Mouse (Mus musculus) hindlimb bud, embryonic 11.5 days (tissue): Measurements from ENCODE around the gene Zfp597.
A peak's percentile ranks its signal among the peaks of the same experiment; 100 is the strongest.
"Not testable (repeated sequence)": the region's sequence is repeated elsewhere in the genome, so short reads cannot be mapped to it uniquely, and the experiment has no call there.

Experiments used
- DNase-seq: peaks from one replicate; pipeline ENCODE4 v3.0.0-alpha.2; 2012; ENCODE audit warnings: low read depth, low spot score; ENCODE audit errors: extremely low spot score

Zfp597 gene

GRCm38 (mm10) chr16:3859254-3859653, 25.1 kb downstream of the Zfp597 start:
- DNase-seq, result no peak

- no peak for DNase-seq
Observed at GRCm38 (mm10) chr16:3855776-3856175, 28.6 kb downstream of the Zfp597 start.

DNA sequence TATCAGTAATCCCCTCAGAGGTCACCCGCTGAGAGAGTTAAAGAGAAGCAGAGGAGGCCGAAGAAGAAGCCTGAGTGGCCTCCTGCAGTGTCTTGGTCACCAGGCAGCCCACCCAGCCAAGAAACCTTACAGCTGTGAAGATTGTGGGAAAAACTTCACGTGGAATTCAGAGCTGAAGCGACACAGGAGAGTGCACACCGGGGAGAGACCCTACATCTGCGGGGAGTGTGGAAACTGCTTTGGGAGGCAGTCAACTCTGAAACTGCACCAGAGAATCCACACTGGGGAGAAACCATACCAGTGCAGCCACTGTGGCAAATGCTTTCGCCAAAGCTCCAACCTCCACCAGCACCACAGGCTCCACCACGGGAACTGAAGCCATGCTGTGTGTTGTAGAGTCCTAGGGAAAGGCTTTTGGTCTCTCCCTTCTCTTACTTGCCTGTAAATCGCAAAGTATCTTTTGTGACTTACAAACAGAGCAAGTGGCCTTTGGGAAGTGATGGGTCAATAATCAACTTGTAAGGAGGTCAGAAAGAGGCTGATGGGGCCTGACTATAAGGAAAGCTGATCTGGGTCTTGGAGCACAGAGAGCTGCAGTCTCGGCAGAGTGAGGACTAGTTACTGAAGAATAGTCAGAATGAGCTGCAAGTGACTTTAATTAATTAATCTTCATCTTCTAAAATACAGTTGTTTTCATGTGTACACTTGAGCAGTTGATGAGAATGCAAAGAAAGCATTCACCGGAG, 29.8 kb downstream of the Zfp597 start:
- DNase-seq, result no peak

DNA sequence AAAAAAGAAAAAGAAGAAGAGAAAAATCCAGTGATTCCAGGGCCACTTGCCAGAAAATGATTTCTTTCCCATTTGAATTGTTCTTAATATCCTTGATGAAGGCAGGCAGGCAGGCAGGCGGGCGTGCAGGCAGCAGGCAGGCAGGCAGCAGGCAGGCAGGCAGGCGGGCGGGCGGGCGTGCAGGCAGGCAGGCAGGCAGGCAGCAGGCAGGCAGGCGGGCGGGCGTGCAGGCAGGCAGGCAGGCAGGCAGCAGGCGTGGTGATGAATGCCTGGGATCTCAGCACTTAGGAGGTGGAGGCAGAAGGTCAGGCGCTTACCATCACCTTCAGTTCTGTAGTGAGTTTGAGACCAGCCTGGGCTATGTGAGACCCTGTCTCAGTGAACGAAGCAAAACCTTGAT, 31.8 kb downstream of the Zfp597 start:
- no peak for DNase-seq

DNA sequence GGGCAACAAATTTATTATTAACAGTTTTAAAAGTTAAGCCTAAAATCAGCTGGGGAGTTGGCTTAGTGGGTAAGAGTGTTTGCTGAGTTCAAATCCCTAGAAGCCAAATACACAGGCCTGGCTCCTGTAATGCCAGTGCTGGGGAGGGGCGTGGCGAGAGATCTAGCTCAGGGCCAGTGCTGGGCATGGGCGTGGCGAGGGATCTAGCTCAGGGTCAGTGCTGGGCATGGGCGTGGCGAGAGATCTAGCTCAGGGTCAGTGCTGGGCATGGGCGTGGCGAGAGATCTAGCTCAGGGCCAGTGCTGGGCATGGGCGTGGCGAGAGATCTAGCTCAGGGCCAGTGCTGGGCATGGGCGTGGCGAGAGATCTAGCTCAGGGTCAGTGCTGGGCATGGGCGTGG, 33.1 kb downstream of the Zfp597 start:
- DNase-seq, result not testable (repeated sequence)

- DNase-seq, result no peak
Observed at GRCm38 (mm10) chr16:3848416-3848815, 35.9 kb downstream of the Zfp597 start.

DNA sequence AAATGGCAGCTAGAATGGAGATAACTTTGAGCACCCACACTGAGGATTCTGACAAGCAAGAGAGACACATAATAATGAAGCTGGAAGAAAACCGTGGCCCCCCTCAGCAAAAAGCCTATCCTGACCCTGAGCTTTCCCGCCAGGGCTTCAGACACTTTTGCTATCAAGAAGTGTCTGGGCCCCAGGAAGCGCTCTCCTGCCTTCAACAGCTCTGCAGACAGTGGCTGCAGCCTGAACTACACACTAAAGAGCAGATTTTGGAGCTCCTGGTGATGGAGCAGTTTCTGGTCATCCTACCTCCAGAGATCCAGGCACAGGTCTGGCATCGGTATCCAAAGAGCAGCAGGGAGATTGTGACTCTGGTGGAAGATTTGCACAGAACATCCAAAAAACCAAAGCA, 36.5 kb downstream of the Zfp597 start:
- DNase-seq, result no peak

DNA sequence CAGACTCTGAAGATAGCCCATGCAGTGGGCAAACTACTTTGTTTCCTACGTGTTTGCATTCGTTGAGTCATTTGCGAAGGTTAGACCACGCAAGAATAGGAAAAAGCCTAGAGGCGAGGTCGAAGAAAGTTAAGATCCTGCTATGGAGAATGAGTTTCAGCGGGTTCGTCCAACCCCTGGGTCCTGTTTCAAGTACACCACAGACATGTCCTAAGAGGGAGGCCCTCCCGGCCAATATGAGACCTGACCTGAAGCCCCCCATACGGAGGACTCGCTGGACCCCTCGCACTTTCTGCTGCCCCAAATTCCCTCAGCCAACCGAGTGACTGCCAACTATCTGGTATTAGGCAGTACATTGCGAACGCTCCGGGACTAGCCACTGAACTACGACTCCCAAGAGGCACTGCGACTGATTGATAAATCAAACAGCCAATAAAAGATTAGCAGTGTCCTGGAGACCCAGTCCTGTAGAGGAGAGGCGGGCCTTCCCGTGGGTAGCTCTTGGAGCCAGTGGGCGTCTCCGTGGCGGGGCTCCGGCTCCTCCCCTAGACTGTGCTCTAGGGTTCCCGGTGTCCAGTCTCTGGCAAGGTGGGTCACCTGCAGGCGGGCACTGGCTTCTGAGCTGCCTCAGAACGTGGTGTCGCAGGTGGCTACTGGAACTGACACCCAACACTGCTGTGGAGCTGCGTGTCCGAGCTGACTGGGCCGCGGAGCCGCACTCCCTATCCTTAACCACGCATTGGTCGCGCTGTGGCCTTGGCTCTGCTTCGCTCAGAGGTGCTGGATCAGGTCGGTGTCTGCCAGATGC, 37.4 kb downstream of the Zfp597 start, which contains the start of gene Zfp174:
Gene Zfp174 (plus strand): TSS at position 558 of the 808 bp plus-strand sequence.
- peak; percentile 86 for DNase-seq

- no peak for DNase-seq
Observed at GRCm38 (mm10) chr16:3843796-3844195, 40.6 kb downstream of the Zfp597 start.

GRCm38 (mm10) chr16:3842989-3843388, 41.4 kb downstream of the Zfp597 start:
- DNase-seq, result no peak

GRCm38 (mm10) chr16:3839157-3839885, 45.0 kb downstream of the Zfp597 start:
- no peak for DNase-seq

DNA sequence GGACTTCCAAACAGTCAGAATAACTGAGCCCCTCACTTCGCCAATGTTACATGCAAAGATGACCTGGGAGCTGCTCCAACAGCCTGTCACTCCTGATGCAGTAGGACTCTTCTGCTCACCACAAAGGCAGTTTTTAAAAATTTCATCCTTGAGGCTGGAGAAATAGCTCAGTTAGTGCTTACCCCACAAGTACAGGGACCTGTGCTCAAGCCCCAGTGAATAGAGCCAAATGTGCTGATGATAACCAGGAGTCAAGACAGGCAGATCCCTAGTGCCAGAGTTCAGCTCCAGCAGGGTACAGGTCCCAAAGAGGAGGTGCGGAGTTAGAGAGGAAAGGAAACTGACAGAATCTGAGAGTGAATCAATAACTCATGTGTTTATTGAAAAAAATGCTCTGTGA, 48.9 kb downstream of the Zfp597 start:
- DNase-seq, result no peak

DNA sequence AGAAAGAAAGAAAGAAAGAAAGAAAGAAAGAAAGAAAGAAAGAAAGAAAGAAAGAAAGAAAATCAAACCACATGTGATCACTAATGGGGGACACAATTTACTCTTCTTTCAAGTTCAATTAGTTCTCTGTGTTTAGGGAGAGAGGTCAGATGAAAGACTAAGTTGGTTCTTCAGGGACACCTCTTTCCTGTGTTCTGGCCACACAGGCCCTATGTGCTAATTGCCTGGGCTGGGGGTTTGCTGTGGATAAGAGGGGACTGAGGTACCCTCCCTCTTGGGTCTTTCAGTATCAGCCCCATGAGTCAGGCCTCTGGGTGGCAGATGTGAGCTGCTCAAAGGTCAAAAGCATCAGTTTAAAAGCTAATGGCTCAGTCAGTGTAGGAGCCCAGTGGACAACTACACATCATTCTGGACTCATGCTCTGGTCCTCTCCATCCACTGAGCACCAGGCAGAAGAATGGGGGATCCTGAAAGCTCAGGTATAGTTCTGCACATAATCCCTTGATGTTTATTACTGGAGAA, 53.7 kb downstream of the Zfp597 start, which contains the start of gene Olfr15:
Gene Olfr15 (plus strand): TSS at position 291 of the 522 bp plus-strand sequence.
- no peak for DNase-seq

GRCm38 (mm10) chr16:3829727-3830126, 54.6 kb downstream of the Zfp597 start:
- DNase-seq, result no peak

- DNase-seq, result no peak
Observed at GRCm38 (mm10) chr16:3828021-3828420, 56.3 kb downstream of the Zfp597 start.

DNA sequence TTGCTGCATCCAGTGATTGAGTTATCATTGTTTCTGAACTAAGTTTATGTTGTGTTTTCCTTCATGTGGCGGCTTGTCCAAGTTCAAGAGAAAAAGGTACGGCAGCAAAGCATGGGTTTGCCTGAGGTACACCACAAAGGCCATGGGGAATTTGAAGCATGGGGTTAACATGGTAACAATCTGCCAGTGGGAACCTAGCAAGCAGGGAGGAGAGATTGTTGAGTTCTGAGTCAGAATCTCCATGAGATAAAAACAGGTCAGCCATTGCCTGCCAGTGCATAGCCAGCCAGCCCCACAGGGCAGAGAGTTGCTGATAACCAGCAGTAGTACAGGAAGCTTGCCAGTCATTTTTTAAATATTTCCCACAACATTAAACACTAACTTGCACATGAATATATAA, 64.2 kb downstream of the Zfp597 start:
- no peak for DNase-seq

DNA sequence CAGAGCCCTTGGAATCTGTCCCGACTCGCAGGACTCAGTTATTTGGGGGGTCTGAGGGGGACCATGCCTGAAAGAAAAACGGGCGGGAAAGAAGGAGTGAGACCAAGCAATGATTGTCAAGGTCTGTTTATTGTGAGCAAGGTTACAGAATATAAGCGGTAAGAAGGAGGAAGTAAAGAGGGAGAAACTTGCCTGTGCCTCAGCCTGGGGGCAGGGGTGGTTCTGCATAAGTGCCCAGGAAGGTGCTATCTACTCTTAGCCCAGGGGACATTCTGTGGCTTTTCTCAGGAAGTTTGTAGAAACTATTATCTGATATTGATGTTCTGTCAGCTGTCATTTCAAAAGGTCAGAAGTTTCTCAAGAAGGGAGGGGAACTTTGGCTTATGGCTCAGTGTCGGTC, 69.7 kb downstream of the Zfp597 start:
- not testable (repeated sequence) for DNase-seq
